Mouse (Mus musculus): ENCODE results near the gene Cr1l. TPM values are rescaled to one million over a fixed set of nuclear protein-coding genes. Genes with fewer than 3 reads are reported as not detected.

Gene Cr1l
- 10 to 100 TPM; 35.1 to 49.4 (median 39.6) TPM for total RNA-seq (2022)

DNA sequence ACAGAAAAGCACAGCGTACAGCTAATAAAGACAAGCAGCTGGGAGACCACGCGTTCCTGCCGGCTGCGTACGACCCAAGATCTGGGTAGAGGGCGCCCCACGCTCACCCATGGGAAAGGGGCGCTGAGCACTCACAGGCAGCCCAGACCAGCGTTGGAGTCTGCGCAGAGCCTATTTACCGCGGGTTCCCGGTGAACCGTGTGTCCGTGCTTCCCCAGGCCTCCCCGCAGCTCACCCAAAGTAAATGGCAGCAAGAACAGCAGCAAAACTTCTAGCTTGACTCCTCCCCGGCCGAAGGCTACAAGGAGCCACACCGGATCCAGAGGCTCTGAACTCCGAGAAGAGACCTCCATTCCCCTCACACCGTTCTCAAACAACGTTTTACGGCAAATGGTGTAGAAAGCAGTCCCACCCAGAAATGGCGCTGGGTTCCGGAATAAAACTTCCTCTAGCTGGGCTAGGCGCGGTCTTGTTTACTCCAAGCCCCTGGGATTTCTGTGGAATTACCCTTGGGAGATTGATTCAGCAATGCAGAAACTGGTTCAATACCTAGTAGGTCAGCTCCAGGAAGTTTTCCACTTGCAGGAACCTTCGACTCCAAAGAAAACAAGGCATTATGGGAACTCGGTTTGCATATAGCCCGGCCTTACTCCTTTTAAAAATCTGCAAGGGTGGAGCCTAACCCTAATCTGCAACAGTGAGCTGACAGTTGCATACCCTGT is at the start of gene Cr1l:
Gene Cr1l, minus strand, starts transcription at position 634 of the 722 bp plus-strand sequence.
- DNase-seq (ENCODE audit: low spot score in 2 of 2) = peak; percentile 84 to 90

DNA sequence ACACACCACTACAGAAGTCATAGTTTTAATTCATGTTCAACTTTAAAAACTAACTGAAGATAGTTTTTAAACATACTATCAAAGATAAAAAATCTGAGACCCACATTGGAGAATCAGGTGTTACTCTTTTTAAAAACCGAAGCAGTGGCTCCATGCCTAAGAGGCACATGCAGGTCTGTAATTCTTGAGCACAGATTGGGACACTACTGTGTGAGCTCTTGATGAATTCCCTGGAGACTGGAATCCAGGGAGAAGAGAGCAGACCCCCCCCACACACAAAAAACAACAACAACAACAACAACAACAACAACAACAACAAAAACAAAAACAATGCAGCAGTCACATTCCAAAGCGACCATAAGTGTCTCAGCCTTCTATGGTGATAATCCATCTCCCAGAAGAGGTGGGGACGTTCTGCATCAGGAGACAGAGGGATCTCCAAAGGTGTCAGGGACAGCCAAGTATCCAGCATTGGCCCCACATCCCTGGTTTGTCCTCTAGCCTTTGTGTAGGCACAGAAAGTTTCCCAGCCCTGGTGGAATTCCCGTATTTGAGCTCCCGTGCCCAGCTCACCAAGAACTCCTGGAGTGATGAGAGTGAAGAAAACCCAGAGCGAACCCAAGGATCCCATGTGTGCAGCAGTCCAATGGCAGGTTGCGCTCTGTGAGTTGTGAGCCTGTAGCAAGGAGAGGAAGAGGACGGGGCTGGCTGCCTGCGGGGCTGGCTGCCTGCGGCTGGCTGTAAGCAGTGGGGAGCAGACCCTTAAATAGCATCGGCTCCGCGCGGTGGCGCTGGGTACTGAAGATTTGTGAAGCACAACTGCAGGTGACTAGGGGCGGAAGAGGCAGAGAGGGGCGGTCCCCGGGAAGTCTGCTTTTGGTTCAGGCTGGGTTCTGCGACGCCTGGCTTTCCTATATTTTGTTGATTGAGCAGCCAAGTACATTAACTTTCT is 44.9 kb upstream of the Cr1l start, which contains the start of gene Cr2:
Gene Cr2, minus strand, starts transcription at position 737 of the 952 bp plus-strand sequence.
- DNase-seq (ENCODE audit: low spot score in 2 of 2) = peak; percentile 6 to 21

DNA sequence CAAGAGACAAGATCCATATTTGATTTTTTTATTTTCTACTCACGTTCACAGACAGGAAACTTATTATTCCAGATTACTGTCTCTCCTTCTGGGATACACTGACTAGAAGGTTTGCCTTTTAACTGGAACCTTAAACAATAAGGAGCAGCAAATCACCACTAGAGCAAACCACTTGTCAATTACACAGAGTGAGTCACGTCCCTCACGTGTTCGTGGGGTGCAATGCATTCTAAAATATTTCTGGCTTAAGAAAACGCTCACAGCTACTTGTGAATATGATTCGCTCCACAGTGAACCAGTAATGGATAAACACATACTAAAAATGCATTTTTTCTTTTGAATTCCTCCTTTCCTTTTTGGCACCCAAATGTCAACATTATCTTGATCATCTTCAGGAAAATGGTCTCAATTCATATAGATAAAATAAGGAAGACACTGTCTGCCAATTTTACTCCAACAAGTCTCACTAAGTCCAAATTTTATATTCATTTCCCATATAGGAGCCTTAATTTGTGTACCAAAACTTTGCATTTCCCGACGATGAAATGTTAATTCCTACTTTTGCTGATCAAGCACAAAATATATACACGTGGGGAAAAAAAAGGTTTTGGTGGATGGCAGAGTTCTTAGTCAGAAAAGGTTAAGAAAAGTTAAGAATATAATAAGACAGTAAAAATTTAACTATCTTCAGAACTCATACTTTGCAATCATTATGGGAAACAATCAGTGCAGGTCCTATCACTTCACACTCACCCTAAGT is 33.8 kb upstream of the Cr1l start:
- DNase-seq (ENCODE audit: low spot score in 2 of 2) = no peak

DNA sequence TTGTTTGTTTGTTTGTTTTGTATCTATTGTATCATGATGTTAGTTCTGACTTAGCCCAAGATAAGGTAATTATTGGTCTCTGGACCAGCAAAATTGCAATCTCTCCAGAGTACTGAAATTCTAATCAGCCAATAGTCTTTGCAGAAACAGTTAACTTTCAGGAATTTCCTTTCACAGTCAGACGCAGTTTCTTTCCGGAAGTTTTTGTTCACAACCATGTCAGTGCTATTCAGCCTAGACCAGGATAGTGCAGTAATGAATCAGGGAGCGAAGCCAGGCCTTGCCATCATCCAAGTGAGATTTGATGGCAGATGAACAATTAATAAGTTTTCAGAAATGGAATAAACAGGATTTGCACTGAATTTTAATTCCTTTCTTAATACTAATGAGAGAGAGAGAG is 684 bp upstream of the Cr1l start:
- no peak for DNase-seq (ENCODE audit: low spot score in 2 of 2)

DNA sequence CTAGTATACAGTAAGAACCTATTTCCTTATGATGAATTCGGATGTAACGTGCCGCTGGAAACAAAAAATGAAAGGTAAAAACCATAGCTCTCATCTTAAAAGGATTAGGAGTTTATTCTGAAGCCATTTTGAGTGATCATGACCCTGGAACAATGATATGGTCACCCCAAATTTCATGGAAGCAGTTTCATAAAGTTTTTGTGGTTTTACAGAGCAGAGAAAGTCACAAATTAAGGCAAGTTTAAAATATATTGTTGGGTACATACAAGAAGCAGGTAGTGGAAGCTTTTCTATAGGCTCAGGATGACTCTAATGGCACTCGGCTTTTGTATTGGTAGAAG is 259 bp upstream of the Cr1l start:
- DNase-seq (ENCODE audit: low spot score in 2 of 2) = no peak

DNA sequence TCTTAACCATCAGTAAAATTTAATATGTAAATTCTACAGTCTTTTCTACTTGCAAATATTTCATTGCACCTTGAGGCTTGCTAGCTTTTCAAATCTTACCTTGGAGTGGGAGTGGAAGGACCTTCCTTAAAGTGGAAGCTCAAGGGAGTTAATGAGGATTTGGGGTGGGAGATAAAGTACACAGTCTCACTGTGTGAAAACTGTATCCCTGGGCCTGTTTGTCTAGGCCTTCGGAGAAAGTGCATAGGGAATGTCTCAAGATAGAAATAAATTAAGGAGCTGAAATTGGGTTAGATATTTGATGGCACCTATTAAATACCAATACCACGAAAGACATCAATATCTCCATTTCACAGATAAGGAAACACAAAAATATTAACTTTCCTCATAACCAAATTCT is 907 bp downstream of the Cr1l start:
- DNase-seq (ENCODE audit: low spot score in 2 of 2) = no peak

DNA sequence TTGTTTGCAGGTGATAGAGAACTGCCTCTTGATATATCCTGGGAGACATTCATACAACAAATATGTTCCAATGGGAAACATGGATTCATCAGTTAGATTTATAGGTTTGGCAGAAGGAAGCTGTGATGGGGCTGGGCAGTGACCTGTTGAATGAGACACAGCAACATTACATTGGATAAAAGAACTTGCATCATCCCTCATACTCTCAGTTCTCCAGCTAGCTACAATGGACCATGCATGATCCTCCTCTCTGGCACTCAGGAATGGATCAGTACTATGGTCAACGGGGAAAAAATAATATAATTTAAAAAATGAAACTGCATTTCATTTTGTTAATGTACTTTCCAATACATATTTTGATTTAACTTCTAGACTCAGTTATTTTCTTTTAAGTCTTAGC is 1.5 kb downstream of the Cr1l start:
- no peak for DNase-seq (ENCODE audit: low spot score in 2 of 2)

DNA sequence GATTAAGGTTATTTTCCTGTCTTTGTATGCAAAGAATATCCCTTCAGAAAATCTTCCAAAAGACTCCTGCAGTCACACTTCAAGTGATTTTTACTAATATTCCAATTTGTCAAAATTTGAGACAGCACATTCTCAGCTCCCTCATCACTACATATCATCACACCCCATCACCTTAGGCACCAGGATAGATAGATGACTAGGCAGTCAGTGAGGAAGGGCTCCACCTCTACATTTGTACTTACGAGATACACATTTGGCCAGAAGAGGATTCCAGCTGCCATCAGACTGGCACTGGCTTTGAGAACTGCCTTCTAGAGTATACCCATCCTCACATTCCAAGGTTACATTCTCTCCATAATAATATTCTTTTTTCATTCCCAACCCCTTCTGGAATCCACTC is 17.0 kb downstream of the Cr1l start:
- no peak for DNase-seq (ENCODE audit: low spot score in 2 of 2)

DNA sequence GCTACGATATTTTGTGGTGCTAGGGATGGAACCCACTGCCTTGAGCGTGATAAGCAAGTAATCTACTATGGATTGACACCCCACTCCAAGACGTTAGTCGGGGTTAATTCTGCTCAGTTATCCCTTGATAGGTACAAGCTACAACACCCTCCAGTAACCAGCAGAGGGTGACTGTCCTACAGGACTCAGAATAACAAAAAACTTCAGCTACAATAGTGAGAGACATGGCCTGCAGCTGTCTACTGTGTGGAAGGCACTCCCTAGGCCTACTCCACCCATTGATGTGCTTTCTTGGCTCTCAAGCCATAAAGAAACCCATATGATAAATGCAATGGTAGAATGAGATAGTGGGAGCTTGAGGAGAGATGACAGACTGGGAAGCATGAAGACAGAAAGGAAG is 17.8 kb downstream of the Cr1l start:
- no peak for DNase-seq (ENCODE audit: low spot score in 2 of 2)

DNA sequence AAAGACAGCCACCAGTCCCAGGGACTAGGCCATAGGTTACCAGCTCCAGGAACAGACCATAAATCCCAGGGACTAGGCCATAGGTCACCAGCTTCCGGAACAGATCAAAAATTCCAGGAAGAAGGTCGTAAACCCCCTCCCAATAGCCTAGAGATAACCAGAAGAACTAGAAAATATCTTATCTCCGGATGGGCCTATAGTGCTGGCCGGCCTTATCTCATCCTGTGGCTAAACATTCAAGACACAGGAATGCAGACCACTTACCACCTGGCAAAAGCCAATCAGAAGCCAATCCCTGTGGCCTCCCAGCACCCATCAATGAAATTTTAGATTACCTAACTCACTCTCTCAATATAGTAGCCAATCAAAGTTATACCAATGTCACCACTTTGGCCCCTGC is 30.7 kb downstream of the Cr1l start:
- DNase-seq (ENCODE audit: low spot score in 2 of 2) = no peak

DNA sequence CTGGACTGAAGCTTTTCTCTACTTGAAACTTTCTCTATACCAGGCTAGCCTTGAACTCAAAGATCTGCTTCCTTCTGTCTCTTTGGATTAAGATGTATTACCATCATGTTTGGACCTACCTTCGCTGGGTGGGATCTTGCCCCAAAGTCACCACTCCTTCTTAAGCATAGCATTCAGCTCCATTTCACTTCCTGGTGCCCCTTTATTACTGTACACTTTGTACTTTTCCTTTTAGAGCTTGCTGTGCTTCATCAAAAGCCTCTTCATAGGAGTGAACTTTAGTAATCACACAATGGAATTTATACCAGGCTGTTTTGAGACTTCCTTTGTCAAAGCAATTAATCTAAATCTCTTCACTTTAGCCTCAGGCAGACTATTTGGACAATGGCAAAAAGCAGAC is 33.4 kb downstream of the Cr1l start:
- no peak for DNase-seq (ENCODE audit: low spot score in 2 of 2)

DNA sequence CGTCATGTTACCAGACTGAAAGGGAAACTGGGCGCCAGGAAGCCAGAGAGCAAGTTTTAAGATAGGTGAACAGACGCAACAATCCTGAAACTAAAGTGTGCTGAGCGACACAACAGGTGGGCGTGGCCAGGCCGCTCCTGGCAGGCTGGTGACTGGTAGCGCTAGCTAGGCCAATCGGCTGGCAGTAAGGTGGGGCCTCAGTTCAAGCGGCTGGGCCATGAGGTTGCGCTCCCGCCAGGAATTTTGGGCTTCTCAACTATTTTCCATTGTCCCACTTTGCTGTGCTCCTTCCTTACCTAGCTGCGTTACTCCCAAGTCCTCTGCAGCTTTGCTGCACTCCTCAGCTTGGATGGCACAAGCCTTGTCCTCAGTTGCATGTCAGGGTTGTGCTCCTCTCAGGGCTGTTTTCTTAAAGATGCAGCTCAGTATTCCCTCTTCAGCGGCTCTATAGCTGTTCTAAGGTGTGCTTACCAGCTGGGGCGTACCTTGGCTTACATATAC is 39.1 kb downstream of the Cr1l start, which contains the start of gene Cd46:
Gene Cd46, minus strand, starts transcription at position 30 of the 501 bp plus-strand sequence.
- no peak for DNase-seq (ENCODE audit: low spot score in 2 of 2)

DNA sequence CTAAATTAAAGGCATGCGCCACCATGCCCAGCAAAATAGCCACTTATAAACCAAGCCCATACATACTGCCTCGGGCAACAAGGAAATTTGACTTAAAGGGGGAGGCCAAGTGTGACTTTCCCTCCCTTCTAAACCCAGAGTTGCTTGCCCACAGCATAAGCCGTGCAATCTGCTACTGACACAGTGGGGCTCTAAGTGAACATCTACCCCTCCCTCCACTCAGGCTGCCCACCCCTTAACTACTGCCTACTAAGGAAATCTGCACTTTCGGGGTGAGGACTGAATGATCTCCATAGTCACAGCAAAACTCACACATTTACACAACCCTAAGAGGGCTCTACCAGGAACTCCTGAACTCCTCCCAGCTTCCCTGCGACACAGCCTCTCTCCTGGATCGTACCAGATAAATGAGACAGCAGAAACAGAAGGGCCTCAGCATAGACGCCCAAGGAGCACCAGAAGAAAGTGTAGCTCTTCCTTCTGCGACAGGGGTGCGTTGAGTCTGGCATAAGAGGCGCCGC is 39.6 kb downstream of the Cr1l start:
- DNase-seq (ENCODE audit: low spot score in 2 of 2) = no peak

DNA sequence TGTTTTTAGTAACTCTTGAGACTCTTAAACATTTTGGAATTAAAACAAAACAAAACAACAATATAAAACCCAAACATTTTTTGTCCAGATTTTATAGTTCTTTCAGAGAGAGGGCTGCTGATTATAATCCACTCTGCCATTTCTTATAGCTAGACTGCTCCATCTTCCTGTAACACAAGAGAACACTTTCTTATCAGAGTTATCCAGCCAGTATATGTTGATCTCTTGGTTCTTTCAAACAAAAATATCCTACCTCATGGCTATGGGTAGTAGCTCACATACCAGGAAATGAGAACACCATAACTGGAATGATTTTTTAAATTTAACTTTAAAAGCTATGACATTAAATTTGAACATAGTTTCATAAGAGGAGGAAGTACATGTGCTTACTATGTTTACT is 49.2 kb downstream of the Cr1l start:
- no peak for DNase-seq (ENCODE audit: low spot score in 2 of 2)

Other genes with a start within 250 kb of the Cr1l start
- gene Cd34, start 192.8 kb downstream of the Cr1l start, total RNA-seq (2022) = 10 to 100 TPM; 32.2 to 56.7 (median 45.5) TPM
- 1 to 10 TPM; 4.0 to 5.3 (median 4.6) TPM for gene Cd46, start 39.3 kb downstream of the Cr1l start, total RNA-seq (2022)
- gene Cr2, start 45.1 kb upstream of the Cr1l start, total RNA-seq (2022) = 1 to 10 TPM in 3 of 4 experiments, under 1 TPM in 1; 0.16 to 1.6 (median 1.1) TPM

Data from layer of hippocampus, adult 8-10 months (tissue).